Mouse (Mus musculus) bone marrow, adult 2 months (tissue): ENCODE measurements at regions not wholly inside any gene's neighbourhood (a gene's known extent, or its start where the extent isn't known, plus 50 kb on each side); places are given as distances from the start of the nearest gene placed in this dataset.

ENCODE experiments used
- H3K27ac ChIP-seq: fragments of 200-500 bp; 2 replicates; pipeline ENCODE4 v1.5.1; 2012; ENCODE audit warnings: low read depth, mild to moderate bottlenecking, control low read depth, inconsistent platforms, low read length; ENCODE audit not compliant: control insufficient read depth, poor library complexity, insufficient read depth
- H3K4me1 ChIP-seq: fragments of 200-500 bp; 2 replicates; pipeline ENCODE4 v1.6.1; 2011; ENCODE audit warnings: low read length; ENCODE audit not compliant: control insufficient read depth, insufficient read depth
- H3K4me3 ChIP-seq: fragments of 200-500 bp; replicated peaks from 2 replicates; pipeline ENCODE3; 2011; ENCODE audit warnings: mild to moderate bottlenecking, low read depth, low read length, control low read depth; ENCODE audit not compliant: control insufficient read depth
- CTCF ChIP-seq: fragments of 200-500 bp; IDR thresholded peaks from 2 replicates; pipeline ENCODE4 v1.5.1; 2011; ENCODE audit warnings: low read length, control low read depth; ENCODE audit not compliant: control insufficient read depth, insufficient read depth
- POLR2A ChIP-seq: fragments of 200-500 bp; IDR thresholded peaks from 2 replicates; pipeline ENCODE4 v1.6.1; 2011; ENCODE audit warnings: low read depth, mild to moderate bottlenecking, control low read depth, low read length, borderline replicate concordance; ENCODE audit not compliant: control insufficient read depth
- WGBS: fragments of 180-500 bp; shearing (Covaris S2); methylation state at CpG from one replicate; pipeline ENCODE4 v1.1.7; 2018; 5-methylcytosine and 5-hydroxymethylcytosine counted together

- H3K27ac ChIP-seq = no peak overlapping the region
- H3K4me3 ChIP-seq = no peak overlapping the region
- WGBS = 74% methylated on average over 6 of the region's 6 CpGs
- no peaks in the 10 kb centered on the region for H3K4me1 ChIP-seq
- TF ChIP-seq POLR2A (no peak), CTCF (peak; percentile 14; the same call in 1 of the 2 replicates)
Observed at GRCm38 (mm10) chr3:130880482-130880881, 150.3 kb upstream of the Rpl34 start.

GRCm38 (mm10) chr3:130879463-130879862, 149.3 kb upstream of the Rpl34 start:
- no peak for TF ChIP-seq CTCF
- no peak for TF ChIP-seq POLR2A
- Histone ChIP-seq H3K4me3 (no peak overlapping the region), H3K27ac (no peak overlapping the region), H3K4me1 (no peaks in the 10 kb centered on the region)
- WGBS = 43% methylated on average over 8 of the region's 8 CpGs

- TF ChIP-seq CTCF = no peak
- no peaks in the 10 kb centered on the region for H3K4me1 ChIP-seq
- WGBS = 63% methylated on average over 7 of the region's 7 CpGs
- H3K27ac ChIP-seq = no peak overlapping the region
- H3K4me3 ChIP-seq = no peak overlapping the region
Observed at GRCm38 (mm10) chr3:130878834-130879233, 148.6 kb upstream of the Rpl34 start.

- no peak overlapping the region for H3K4me3 ChIP-seq
- 0 out of 2 replicates have a peak, but pooled peaks cover 2% of the 10 kb centered on the region for H3K4me1 ChIP-seq
- no peak overlapping the region for H3K27ac ChIP-seq
- WGBS = 78% methylated on average over 5 of the region's 5 CpGs
- TF ChIP-seq POLR2A (no peak), CTCF (no peak)
Observed at GRCm38 (mm10) chr3:130877981-130878380, 147.8 kb upstream of the Rpl34 start.

- WGBS = 65% methylated on average over 11 of the region's 11 CpGs
- TF ChIP-seq POLR2A (no peak), CTCF (no peak)
- H3K4me1 ChIP-seq = 0 out of 2 replicates have a peak, but pooled peaks cover 2% of the 10 kb centered on the region
- no peak overlapping the region for H3K27ac ChIP-seq
- no peak overlapping the region for H3K4me3 ChIP-seq
Observed at GRCm38 (mm10) chr3:130873745-130874144, 143.5 kb upstream of the Rpl34 start.

- no peak for TF ChIP-seq POLR2A
- TF ChIP-seq CTCF = no peak
- H3K27ac ChIP-seq = no peak overlapping the region
- H3K4me3 ChIP-seq = no peak overlapping the region
- 79% methylated on average over 19 of the region's 19 CpGs for WGBS
- no peaks in the 10 kb centered on the region for H3K4me1 ChIP-seq
Observed at GRCm38 (mm10) chr3:130866952-130867632, 136.9 kb upstream of the Rpl34 start.

- H3K27ac ChIP-seq = no peak overlapping the region
- WGBS = 45% methylated on average over 1 of the region's 1 CpGs
- no peaks in the 10 kb centered on the region for H3K4me1 ChIP-seq
- no peak for TF ChIP-seq POLR2A
- TF ChIP-seq CTCF = 0 out of 2 replicates have a peak, but pooled peaks have one; percentile 3
- H3K4me3 ChIP-seq = no peak overlapping the region
Observed at GRCm38 (mm10) chr3:130864783-130865182, 134.6 kb upstream of the Rpl34 start.

GRCm38 (mm10) chr3:130863376-130863775, 133.2 kb upstream of the Rpl34 start:
- Histone ChIP-seq H3K4me3 (no peak overlapping the region), H3K27ac (no peak overlapping the region), H3K4me1 (no peaks in the 10 kb centered on the region)
- TF ChIP-seq CTCF (no peak), POLR2A (no peak)
- 84% methylated on average over 5 of the region's 5 CpGs for whole genome bisulfite sequencing

- WGBS = 75% methylated on average over 5 of the region's 5 CpGs
- Histone ChIP-seq H3K27ac (no peak overlapping the region), H3K4me1 (no peaks in the 10 kb centered on the region), H3K4me3 (no peak overlapping the region)
- TF ChIP-seq CTCF = no peak
- no peak for TF ChIP-seq POLR2A
Observed at GRCm38 (mm10) chr3:130860315-130860714, 130.1 kb upstream of the Rpl34 start.
